In genomic region chr4:132349495-132350122, GRCm38 (mm10) we compare ENCODE assay signal across 15 mouse cellular contexts. TPM values are rescaled to one million over a fixed set of nuclear protein-coding genes. Genes with fewer than 3 reads are reported as not detected.
DNase-seq lines count a peak whose midpoint lies in the region; ATAC-seq and TF ChIP-seq lines count a peak whose summit lies in the region.
"Had no signal": no experiment of that assay in that cellular context is flagged by ENCODE, and none has a peak within 500 bp of the region (broad histone marks: within the 10 kb centered on the region; RNA-seq: fewer than 3 reads in every experiment).

No protein-coding gene starts in this region.

- WGBS in intestine, postnatal 0 days: 66% methylated on average over 3 of the region's 3 CpGs

- H3K9ac ChIP-seq in intestine, postnatal 0 days (ENCODE audit: low read depth, low read length): no peak overlapping the region
- H3K9ac ChIP-seq: embryonic facial prominence, embryonic 12.5 days; forebrain, embryonic 13.5 days had no signal

- peak; percentile 1 for TF ChIP-seq CTCF in left cerebral cortex, adult 2 months (IDR thresholded peaks at IDR 0.05)
- peak; percentile 47; the same call in 1 of the 2 replicates for TF ChIP-seq CTCF in intestine, postnatal 0 days (IDR thresholded peaks at IDR 0.05; ENCODE audit: low read depth)

- no peak overlapping the region for H3K4me3 ChIP-seq in left cerebral cortex, adult 2 months
- H3K4me3 ChIP-seq in intestine, postnatal 0 days (ENCODE audit: low read depth, low read length): no peak overlapping the region
- H3K4me3 ChIP-seq: embryonic facial prominence, embryonic 12.5 days; forebrain, embryonic 13.5 days had no signal

- H3K27me3 ChIP-seq in intestine, postnatal 0 days (replicated peaks; ENCODE audit: control insufficient read depth, insufficient read depth, low read length): no peaks in the 10 kb centered on the region
- H3K27me3 ChIP-seq: embryonic facial prominence, embryonic 12.5 days; forebrain, embryonic 13.5 days had no signal

- no peak for DNase-seq in left cerebral cortex, adult 2 months (ENCODE audit: extremely low spot score in 1 of 2, low spot score in 2 of 2)
- no peak for DNase-seq in left cerebral cortex, adult 11 months (ENCODE audit: low spot score)
- DNase-seq in A20 (ENCODE audit: low read depth, low spot score) (peak; percentile 59), ES-CJ7 (ENCODE audit: low read depth, low spot score) (peak; percentile 75)
- DNase-seq in spleen, postnatal 4 days (ENCODE audit: low spot score in 2 of 2): no peak
- no peak for DNase-seq in T-cell, adult 2 months (ENCODE audit: low spot score)
- DNase-seq: adrenal gland, postnatal 36 days; cerebellum, adult 11 months; gastrocnemius, postnatal 25 days; left cerebral cortex, postnatal 4 days; right cerebral cortex, postnatal 4 days had no signal

- ATAC-seq in intestine, postnatal 0 days: no peak
- ATAC-seq: forebrain, embryonic 13.5 days; inflammation-experienced regulatory T-cells, adult 6 months had no signal

- intact Hi-C loops in left cerebral cortex, adult 2 months (cut with DNase I): loop anchor here (5.0 to 10.0 kb wide), 4 partner anchors 57 to 255 kb away; partner anchors contain the start of gene Med18

- H3K27ac ChIP-seq in left cerebral cortex, adult 2 months: no peak overlapping the region
- no peak overlapping the region for H3K27ac ChIP-seq in intestine, postnatal 0 days (ENCODE audit: low read depth, low read length)
- H3K27ac ChIP-seq: embryonic facial prominence, embryonic 12.5 days; forebrain, embryonic 13.5 days had no signal

- H3K4me1 ChIP-seq in intestine, postnatal 0 days (replicated peaks; ENCODE audit: control insufficient read depth, insufficient read depth, low read length): 0 out of 2 replicates have a peak, but pooled peaks cover 1% of the 10 kb centered on the region

- H3K36me3 ChIP-seq in intestine, postnatal 0 days (ENCODE audit: control insufficient read depth, insufficient read depth): 0 out of 2 replicates have a peak, but pooled peaks cover 4% of the 10 kb centered on the region
- H3K36me3 ChIP-seq: embryonic facial prominence, embryonic 12.5 days had no signal

- no peaks in the 10 kb centered on the region for H3K9me3 ChIP-seq in intestine, postnatal 0 days (ENCODE audit: control insufficient read depth)
- H3K9me3 ChIP-seq: embryonic facial prominence, embryonic 12.5 days; forebrain, embryonic 13.5 days had no signal

- H3K4me2 ChIP-seq in intestine, postnatal 0 days (replicated peaks; ENCODE audit: low read depth): no peak overlapping the region
- H3K4me2 ChIP-seq: embryonic facial prominence, embryonic 12.5 days; forebrain, embryonic 13.5 days had no signal

RNA-seq across cellular contexts. Expression of gene Rcc1, which starts 3.8 kb away (rescaled TPM):
- 10 to 100 TPM; 13.0 to 14.3 TPM for total RNA-seq in left cerebral cortex, adult 2 months (2021)
- polyA plus RNA-seq in intestine, postnatal 0 days (2015; fragmentation: Nextera tagmentation; extraction: Ambion mirVana): 47.4 and 48.7 TPM in 2 replicates

RNA-seq across cellular contexts. Expression of gene Trnau1ap, which starts 20.3 kb away (rescaled TPM):
- 10 to 100 TPM; 22.4 to 24.9 TPM for total RNA-seq in left cerebral cortex, adult 2 months (2021)
- polyA plus RNA-seq in intestine, postnatal 0 days (2015; fragmentation: Nextera tagmentation; extraction: Ambion mirVana): 80.1 and 84.1 TPM in 2 replicates

RNA-seq across cellular contexts. Expression of gene Rab42, which starts 46.4 kb away (rescaled TPM):
- total RNA-seq in left cerebral cortex, adult 2 months (2021): 1 to 10 TPM; 1.6 to 2.6 TPM
- 48.2 and 48.3 TPM in 2 replicates for polyA plus RNA-seq in intestine, postnatal 0 days (2015; fragmentation: Nextera tagmentation; extraction: Ambion mirVana)

Comparison
In these comparisons a context has a peak if more than half of its experiments do, and no peak if none do; other contexts are left out.
1. DNase-seq: peak in A20 (single experiment) and ES-CJ7 (single experiment); none in left cerebral cortex, adult 2 months (0 of 2), left cerebral cortex, adult 11 months (single experiment), spleen, postnatal 4 days (0 of 2) and T-cell, adult 2 months (single experiment).